Mouse (Mus musculus): Measurements from ENCODE around the gene Slc12a1.

- TF ChIP-seq GATA1 (IDR thresholded peaks at IDR 0.05; ENCODE audit: borderline replicate concordance, low read length), result no peak
- no peak for TF ChIP-seq FLI1 (IDR thresholded peaks at IDR 0.05; ENCODE audit: low read length)
Measured at GRCm38 (mm10) chr2:125142336-125142735, 10.0 kb upstream of the Slc12a1 start.

All from megakaryocyte, embryonic 14.5 days (primary cell).